Mouse (Mus musculus): Measurements from ENCODE around the gene Capn2.

DNA sequence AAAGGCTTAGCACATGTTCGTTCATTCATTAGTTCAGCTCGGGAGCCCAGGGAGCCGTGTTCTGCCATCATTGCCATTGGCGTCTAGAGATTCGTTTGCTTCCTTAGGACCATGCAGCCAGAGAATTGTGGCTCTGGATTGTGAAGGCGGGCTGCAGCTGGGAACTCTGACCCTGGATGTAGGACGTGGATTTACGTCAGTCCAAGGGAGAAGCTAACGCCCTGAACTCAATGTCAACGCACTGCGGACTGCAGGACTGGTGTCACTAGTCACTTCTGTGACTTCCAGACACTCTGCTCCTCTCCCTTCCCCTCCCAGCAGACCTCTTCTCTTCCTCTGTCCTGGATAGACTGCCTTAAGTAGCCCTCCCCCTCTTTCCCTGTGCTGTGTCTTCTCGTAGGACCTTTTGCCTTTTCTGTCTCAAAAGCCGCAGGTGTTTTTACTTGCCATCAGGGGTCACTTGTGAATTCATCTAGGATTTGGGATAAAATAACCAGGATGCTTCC is 9.9 kb upstream of the Capn2 start:
- TF ChIP-seq POLR2A (IDR thresholded peaks at IDR 0.05; ENCODE audit: extremely low read depth, insufficient read depth, low read length) (no peak), CTCF (IDR thresholded peaks at IDR 0.05; ENCODE audit: extremely low read depth, insufficient read depth, low read length) (no peak)

Data from cortical plate, adult 2 months (tissue).